ENCODE assay signal across 8 mouse cellular contexts in the genomic region with DNA sequence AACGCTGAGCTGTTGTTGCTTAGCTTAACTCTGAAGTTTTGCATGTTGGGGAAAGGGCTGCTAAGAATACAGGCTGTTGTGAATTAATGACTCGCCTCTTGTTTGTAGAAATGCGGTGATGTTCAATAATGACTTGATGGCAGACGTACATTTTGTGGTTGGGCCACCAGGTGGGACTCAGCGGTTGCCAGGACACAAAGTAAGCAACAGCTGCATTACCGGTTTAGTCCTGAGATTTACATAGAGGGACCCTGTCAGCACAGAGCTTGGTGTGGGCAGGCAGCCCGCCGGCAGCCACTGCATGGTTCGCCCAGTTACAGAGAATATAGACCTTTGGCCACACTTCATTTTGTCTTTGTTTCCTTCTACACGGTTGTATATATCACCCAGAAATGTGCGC. TPM values are rescaled to one million over a fixed set of nuclear protein-coding genes. Genes with fewer than 3 reads are reported as not detected.
DNase-seq lines count a peak whose midpoint lies in the region; ATAC-seq and TF ChIP-seq lines count a peak whose summit lies in the region.

No protein-coding gene starts in this region.

- H3K9ac ChIP-seq in forebrain, embryonic 12.5 days, result no peak overlapping the region
- H3K9ac ChIP-seq in heart, embryonic 12.5 days, result peak overlapping the region; percentile 54; the same call in 1 of the 2 replicates
- H3K9ac ChIP-seq in liver, postnatal 0 days (replicated peaks), result no peak overlapping the region

- H3K36me3 ChIP-seq in forebrain, embryonic 12.5 days (replicated peaks), result peaks cover 19% of the 10 kb centered on the region
- H3K36me3 ChIP-seq in forebrain, embryonic 10.5 days (replicated peaks), result peaks cover 44% of the 10 kb centered on the region
- H3K36me3 ChIP-seq in heart, embryonic 12.5 days, result peaks cover 21% of the 10 kb centered on the region
- H3K36me3 ChIP-seq in liver, postnatal 0 days (replicated peaks; ENCODE audit: insufficient read depth, low read length), result no peaks in the 10 kb centered on the region

- no peak for TF ChIP-seq EP300 in liver, postnatal 0 days (IDR thresholded peaks at IDR 0.05; ENCODE audit: low read depth)

- no peak for DNase-seq in forebrain, embryonic 10.5 days (ENCODE audit: extremely low spot score, low spot score)
- DNase-seq in ZHBTc4 (ENCODE audit: low read depth, low spot score), result peak; percentile 67
- no peak for DNase-seq in liver, postnatal 0 days
- no peak for DNase-seq in urinary bladder, adult 2 months (ENCODE audit: low spot score)
- DNase-seq in T-cell, adult 2 months (ENCODE audit: low spot score), result no peak
- no peak for DNase-seq in c-Kit-positive CD71-positive TER-119-positive erythroid progenitor cells, embryonic 14.5 days (ENCODE audit: low spot score)

- H3K27ac ChIP-seq in forebrain, embryonic 12.5 days, result no peak overlapping the region
- no peak overlapping the region for H3K27ac ChIP-seq in forebrain, embryonic 10.5 days
- H3K27ac ChIP-seq in heart, embryonic 12.5 days (ENCODE audit: poor library complexity, severe bottlenecking), result peak overlapping the region; percentile 73
- no peak overlapping the region for H3K27ac ChIP-seq in liver, postnatal 0 days (ENCODE audit: low read depth)

- WGBS in forebrain, embryonic 12.5 days, result 54% methylated on average over 11 of the region's 11 CpGs
- 63% methylated on average over 11 of the region's 11 CpGs for WGBS in forebrain, embryonic 10.5 days
- 55% methylated on average over 11 of the region's 11 CpGs for WGBS in heart, embryonic 12.5 days
- 61% methylated on average over 11 of the region's 11 CpGs for WGBS in liver, postnatal 0 days (ENCODE audit: insufficient replicate concordance)

- 0 out of 2 replicates have a peak, but pooled peaks have one; percentile 3 for TF ChIP-seq CTCF in liver, postnatal 0 days (IDR thresholded peaks at IDR 0.05; ENCODE audit: low read depth)

- ATAC-seq in forebrain, embryonic 12.5 days (ENCODE audit: low FRiP score), result no peak
- no peak for ATAC-seq in heart, embryonic 12.5 days (ENCODE audit: insufficient number of reproducible peaks, low FRiP score)
- no peak for ATAC-seq in liver, postnatal 0 days

- peaks cover 35% of the 10 kb centered on the region for H3K4me1 ChIP-seq in forebrain, embryonic 12.5 days
- H3K4me1 ChIP-seq in forebrain, embryonic 10.5 days, result peaks cover 51% of the 10 kb centered on the region
- H3K4me1 ChIP-seq in heart, embryonic 12.5 days (replicated peaks), result peaks cover 43% of the 10 kb centered on the region
- peaks cover 4% of the 10 kb centered on the region for H3K4me1 ChIP-seq in liver, postnatal 0 days (ENCODE audit: insufficient read depth)

- H3K4me2 ChIP-seq in forebrain, embryonic 12.5 days, result 0 out of 2 replicates have a peak overlapping the region, but pooled peaks have one; percentile 13
- H3K4me2 ChIP-seq in heart, embryonic 12.5 days, result peak overlapping the region; percentile 74
- H3K4me2 ChIP-seq in liver, postnatal 0 days (ENCODE audit: low read depth, low read length), result peak overlapping the region; percentile 16; the same call in 1 of the 2 replicates

- no peaks in the 10 kb centered on the region for H3K27me3 ChIP-seq in forebrain, embryonic 12.5 days
- no peaks in the 10 kb centered on the region for H3K27me3 ChIP-seq in forebrain, embryonic 10.5 days (ENCODE audit: poor library complexity, severe bottlenecking)
- no peaks in the 10 kb centered on the region for H3K27me3 ChIP-seq in heart, embryonic 12.5 days (replicated peaks)
- H3K27me3 ChIP-seq in liver, postnatal 0 days (ENCODE audit: insufficient read depth, low read length), result no peaks in the 10 kb centered on the region

- no peak overlapping the region for H3K4me3 ChIP-seq in forebrain, embryonic 12.5 days (replicated peaks)
- no peak overlapping the region for H3K4me3 ChIP-seq in forebrain, embryonic 10.5 days
- H3K4me3 ChIP-seq in heart, embryonic 12.5 days, result peak overlapping the region; percentile 38
- peak overlapping the region; percentile 39; the same call in 1 of the 2 replicates for H3K4me3 ChIP-seq in liver, postnatal 0 days (ENCODE audit: low read depth, low read length)

- H3K9me3 ChIP-seq in forebrain, embryonic 12.5 days, result no peaks in the 10 kb centered on the region
- H3K9me3 ChIP-seq in forebrain, embryonic 10.5 days, result no peaks in the 10 kb centered on the region
- no peaks in the 10 kb centered on the region for H3K9me3 ChIP-seq in heart, embryonic 12.5 days (replicated peaks)
- no peaks in the 10 kb centered on the region for H3K9me3 ChIP-seq in liver, postnatal 0 days (ENCODE audit: low read length)

RNA-seq across cellular contexts. Expression of a gene that starts 23.3 kb away (rescaled TPM):
- polyA plus RNA-seq in forebrain, embryonic 12.5 days (2016; fragmentation: Nextera tagmentation; extraction: Ambion mirVana), result 15.3 and 16.2 TPM in 2 replicates
- 12.2 and 13.0 TPM in 2 replicates for polyA plus RNA-seq in forebrain, embryonic 10.5 days (2016; fragmentation: Nextera tagmentation; extraction: Ambion mirVana)
- 8.1 and 9.3 TPM in 2 replicates for polyA plus RNA-seq in heart, embryonic 12.5 days (2016; fragmentation: Nextera tagmentation; extraction: Ambion mirVana)
- polyA plus RNA-seq in liver, postnatal 0 days (2015; fragmentation: Nextera tagmentation; extraction: Ambion mirVana), result 2.0 and 2.2 TPM in 2 replicates
- polyA plus RNA-seq in urinary bladder, adult 2 months (2012; rRNA removed), result 23.1 and 24.3 TPM in 2 replicates

Comparison
In these comparisons a context has a peak if more than half of its experiments do, and no peak if none do; other contexts are left out.
1. H3K4me2 ChIP-seq: peak in every context shown above with its lines; median percentile 74 in heart, embryonic 12.5 days; 16 in liver, postnatal 0 days; 13 in forebrain, embryonic 12.5 days.
2. H3K4me3 ChIP-seq: peak in heart, embryonic 12.5 days (single experiment) and liver, postnatal 0 days (single experiment); none in forebrain, embryonic 12.5 days (single experiment) and forebrain, embryonic 10.5 days (single experiment).